Mouse (Mus musculus): ENCODE measurements around the gene Sdc4. TPM values are rescaled to one million over a fixed set of nuclear protein-coding genes. Genes with fewer than 3 reads are reported as not detected.

The Sdc4 gene
- polyA plus RNA-seq, 1 experiment from 2014 or later: 138 TPM

DNA sequence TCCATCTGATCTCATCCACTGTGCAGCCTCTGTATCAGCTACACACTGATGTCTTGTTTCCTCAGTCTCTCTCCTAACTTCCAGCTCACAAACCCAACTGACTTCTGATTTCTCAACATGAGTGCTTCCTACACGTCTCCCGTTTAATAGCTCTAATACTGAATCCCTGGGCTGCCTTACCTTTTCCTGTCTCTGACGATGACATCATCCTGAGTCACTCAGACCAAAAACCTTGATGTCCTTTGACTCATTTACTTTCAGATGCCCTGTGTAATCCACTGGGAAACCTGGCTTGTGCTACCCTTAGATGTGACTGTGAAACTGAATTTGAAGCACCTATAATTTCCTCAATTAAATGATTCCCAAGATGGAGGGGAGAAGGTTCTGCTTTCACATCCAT is 60.7 kb downstream of the Sdc4 start:
- Histone ChIP-seq H3K4me1 (ENCODE audit: control insufficient read depth, insufficient read depth, low read length) (no peaks in the 10 kb centered on the region; the same call in 1 of the 2 replicates), H3K9me3 (ENCODE audit: control insufficient read depth, low read length) (no peaks in the 10 kb centered on the region), H3K27ac (ENCODE audit: low read length) (no peak overlapping the region), H3K4me3 (ENCODE audit: low read length) (no peak overlapping the region), H3K36me3 (ENCODE audit: control insufficient read depth, insufficient read depth, low read length) (no peaks in the 10 kb centered on the region), H3K4me2 (ENCODE audit: low read depth, low read length) (no peak overlapping the region), H3K27me3 (replicated peaks; ENCODE audit: control insufficient read depth, insufficient read depth, low read length) (no peaks in the 10 kb centered on the region; the same call in 1 of the 2 replicates), H3K9ac (ENCODE audit: low read depth, low read length) (no peak overlapping the region)
- ATAC-seq: no peak
- 72% methylated on average over 3 of the region's 3 CpGs for WGBS

DNA sequence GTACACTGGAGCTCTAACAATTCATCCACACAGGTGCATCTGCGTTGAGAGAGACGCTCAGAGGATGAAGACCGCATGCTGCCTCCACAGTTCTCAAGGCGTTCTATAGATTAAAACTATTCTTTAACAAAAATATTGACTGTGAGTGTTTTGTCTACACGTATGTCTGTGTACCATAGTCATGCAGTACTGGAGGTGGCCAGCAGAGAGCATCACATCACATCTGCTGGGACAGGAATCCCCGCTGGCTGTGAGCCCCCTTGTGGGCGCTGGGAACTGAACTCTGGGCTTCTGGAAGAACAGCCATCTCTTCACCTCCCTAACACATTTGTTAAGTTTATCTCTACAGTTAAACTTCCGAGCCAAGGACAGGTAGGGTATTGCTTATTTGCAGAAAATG is 62.0 kb downstream of the Sdc4 start:
- Histone ChIP-seq H3K9ac (ENCODE audit: low read depth, low read length) (no peak overlapping the region), H3K4me2 (ENCODE audit: low read depth, low read length) (no peak overlapping the region), H3K4me3 (ENCODE audit: low read length) (no peak overlapping the region), H3K27ac (ENCODE audit: low read length) (no peak overlapping the region), H3K36me3 (ENCODE audit: control insufficient read depth, insufficient read depth, low read length) (no peaks in the 10 kb centered on the region), H3K9me3 (ENCODE audit: control insufficient read depth, low read length) (no peaks in the 10 kb centered on the region), H3K27me3 (replicated peaks; ENCODE audit: control insufficient read depth, insufficient read depth, low read length) (no peaks in the 10 kb centered on the region; the same call in 1 of the 2 replicates), H3K4me1 (ENCODE audit: control insufficient read depth, insufficient read depth, low read length) (no peaks in the 10 kb centered on the region; the same call in 1 of the 2 replicates)
- ATAC-seq: no peak
- WGBS: 73% methylated on average over 8 of the region's 8 CpGs

- no peak for ATAC-seq
- Histone ChIP-seq H3K36me3 (ENCODE audit: control insufficient read depth, insufficient read depth, low read length) (no peaks in the 10 kb centered on the region), H3K27ac (ENCODE audit: low read length) (no peak overlapping the region), H3K9me3 (ENCODE audit: control insufficient read depth, low read length) (no peaks in the 10 kb centered on the region), H3K4me1 (ENCODE audit: control insufficient read depth, insufficient read depth, low read length) (no peaks in the 10 kb centered on the region), H3K27me3 (replicated peaks; ENCODE audit: control insufficient read depth, insufficient read depth, low read length) (no peaks in the 10 kb centered on the region), H3K4me3 (ENCODE audit: low read length) (no peak overlapping the region), H3K4me2 (ENCODE audit: low read depth, low read length) (no peak overlapping the region), H3K9ac (ENCODE audit: low read depth, low read length) (no peak overlapping the region)
- 88% methylated on average over 15 of the region's 15 CpGs for WGBS
Measured at GRCm38 (mm10) chr2:164377478-164378426, 65.9 kb downstream of the Sdc4 start.

Other genes with a start within 250 kb of the Sdc4 start
- gene Wfdc15a, start 243.8 kb downstream of the Sdc4 start, polyA plus RNA-seq (2015; fragmentation: Nextera tagmentation; extraction: Ambion mirVana): not detected in 2 replicates
- gene Wfdc15b, start 222.2 kb downstream of the Sdc4 start, polyA plus RNA-seq (2015; fragmentation: Nextera tagmentation; extraction: Ambion mirVana): 19.6 and 23.4 TPM in 2 replicates
- gene Svs2, start 205.4 kb downstream of the Sdc4 start, polyA plus RNA-seq (2015; fragmentation: Nextera tagmentation; extraction: Ambion mirVana): not detected in 2 replicates
- not detected in 2 replicates for gene Svs3b, start 187.2 kb downstream of the Sdc4 start, polyA plus RNA-seq (2015; fragmentation: Nextera tagmentation; extraction: Ambion mirVana)
- gene Svs4, start 165.4 kb downstream of the Sdc4 start, polyA plus RNA-seq (2015; fragmentation: Nextera tagmentation; extraction: Ambion mirVana): not detected in 2 replicates
- gene Svs3a, start 154.6 kb downstream of the Sdc4 start, polyA plus RNA-seq (2015; fragmentation: Nextera tagmentation; extraction: Ambion mirVana): not detected in 2 replicates
- not detected in 2 replicates for gene Svs6, start 127.1 kb downstream of the Sdc4 start, polyA plus RNA-seq (2015; fragmentation: Nextera tagmentation; extraction: Ambion mirVana)
- not detected in 2 replicates for gene Svs5, start 111.1 kb downstream of the Sdc4 start, polyA plus RNA-seq (2015; fragmentation: Nextera tagmentation; extraction: Ambion mirVana)
- 2.3 and 2.7 TPM in 2 replicates for gene Slpi, start 54.8 kb downstream of the Sdc4 start, polyA plus RNA-seq (2015; fragmentation: Nextera tagmentation; extraction: Ambion mirVana)
- gene Rbpjl, start 40.7 kb downstream of the Sdc4 start, polyA plus RNA-seq (2015; fragmentation: Nextera tagmentation; extraction: Ambion mirVana): 25.1 and 25.4 TPM in 2 replicates
- gene Matn4, start 38.7 kb downstream of the Sdc4 start, polyA plus RNA-seq (2015; fragmentation: Nextera tagmentation; extraction: Ambion mirVana): 8.3 and 9.0 TPM in 2 replicates
- 54.0 and 56.4 TPM in 2 replicates for gene Sys1, start 13.1 kb upstream of the Sdc4 start, polyA plus RNA-seq (2015; fragmentation: Nextera tagmentation; extraction: Ambion mirVana)
- gene Gm20458, start 17.1 kb upstream of the Sdc4 start, polyA plus RNA-seq (2015; fragmentation: Nextera tagmentation; extraction: Ambion mirVana): 9.8 and 11.9 TPM in 2 replicates
- gene Trp53tg5, start 29.8 kb upstream of the Sdc4 start, polyA plus RNA-seq (2015; fragmentation: Nextera tagmentation; extraction: Ambion mirVana): not detected in 2 replicates
- 16.0 and 16.4 TPM in 2 replicates for gene Dbndd2, start 42.2 kb upstream of the Sdc4 start, polyA plus RNA-seq (2015; fragmentation: Nextera tagmentation; extraction: Ambion mirVana)
- 59.1 and 61.4 TPM in 2 replicates for gene Pigt, start 53.6 kb upstream of the Sdc4 start, polyA plus RNA-seq (2015; fragmentation: Nextera tagmentation; extraction: Ambion mirVana)
- gene Wfdc2, start 118.5 kb upstream of the Sdc4 start, polyA plus RNA-seq (2015; fragmentation: Nextera tagmentation; extraction: Ambion mirVana): 36.8 and 42.4 TPM in 2 replicates
- gene Spint3, start 129.6 kb upstream of the Sdc4 start, polyA plus RNA-seq (2015; fragmentation: Nextera tagmentation; extraction: Ambion mirVana): not detected in 2 replicates
- 0.59 and 1.4 TPM in 2 replicates for gene Wfdc6a, start 141.6 kb upstream of the Sdc4 start, polyA plus RNA-seq (2015; fragmentation: Nextera tagmentation; extraction: Ambion mirVana)
- not detected in 2 replicates for gene Eppin, start 149.7 kb upstream of the Sdc4 start, polyA plus RNA-seq (2015; fragmentation: Nextera tagmentation; extraction: Ambion mirVana)
- gene Wfdc6b, start 169.6 kb upstream of the Sdc4 start, polyA plus RNA-seq (2015; fragmentation: Nextera tagmentation; extraction: Ambion mirVana): not detected in 2 replicates
- not detected in 2 replicates for gene Wfdc8, start 169.7 kb upstream of the Sdc4 start, polyA plus RNA-seq (2015; fragmentation: Nextera tagmentation; extraction: Ambion mirVana)
- not detected in 2 replicates for gene Wfdc16, start 194.9 kb upstream of the Sdc4 start, polyA plus RNA-seq (2015; fragmentation: Nextera tagmentation; extraction: Ambion mirVana)
- 0.34 TPM in 1 of 2 replicates, not detected in the other for gene Wfdc10, start 212.2 kb upstream of the Sdc4 start, polyA plus RNA-seq (2015; fragmentation: Nextera tagmentation; extraction: Ambion mirVana)
- not detected in 2 replicates for gene Wfdc9, start 212.7 kb upstream of the Sdc4 start, polyA plus RNA-seq (2015; fragmentation: Nextera tagmentation; extraction: Ambion mirVana)
- not detected in 2 replicates for gene Wfdc11, start 230.2 kb upstream of the Sdc4 start, polyA plus RNA-seq (2015; fragmentation: Nextera tagmentation; extraction: Ambion mirVana)
- gene Wfdc13, start 241.2 kb upstream of the Sdc4 start, polyA plus RNA-seq (2015; fragmentation: Nextera tagmentation; extraction: Ambion mirVana): 0.17 and 0.21 TPM in 2 replicates